Mouse (Mus musculus): ENCODE results near the gene Pigc.

- TF ChIP-seq CTCF (IDR thresholded peaks at IDR 0.05) (no peak), EP300 (IDR thresholded peaks at IDR 0.05) (no peak)
These were observed 1.1 kb upstream of the Pigc start for GRCm38 (mm10) chr1:161967936-161968335.

Data from lung, postnatal 0 days (tissue).